Mouse (Mus musculus) adrenal gland, postnatal 0 days (tissue): ENCODE results near the gene Cacna1b. TPM values are rescaled to one million over a fixed set of nuclear protein-coding genes. Genes with fewer than 3 reads are reported as not detected.

Experiments used
- polyA plus RNA-seq: library from polyadenylated mRNA; unstranded; fragments of >200 nt; fragmentation: Nextera tagmentation; extraction: Ambion mirVana; gene quantifications from 2 replicates; pipeline ENCODE4 v1.2.1, GENCODE M21; 2015

Cacna1b gene
- polyA plus RNA-seq, result 1.2 and 2.8 TPM in 2 replicates

DNA sequence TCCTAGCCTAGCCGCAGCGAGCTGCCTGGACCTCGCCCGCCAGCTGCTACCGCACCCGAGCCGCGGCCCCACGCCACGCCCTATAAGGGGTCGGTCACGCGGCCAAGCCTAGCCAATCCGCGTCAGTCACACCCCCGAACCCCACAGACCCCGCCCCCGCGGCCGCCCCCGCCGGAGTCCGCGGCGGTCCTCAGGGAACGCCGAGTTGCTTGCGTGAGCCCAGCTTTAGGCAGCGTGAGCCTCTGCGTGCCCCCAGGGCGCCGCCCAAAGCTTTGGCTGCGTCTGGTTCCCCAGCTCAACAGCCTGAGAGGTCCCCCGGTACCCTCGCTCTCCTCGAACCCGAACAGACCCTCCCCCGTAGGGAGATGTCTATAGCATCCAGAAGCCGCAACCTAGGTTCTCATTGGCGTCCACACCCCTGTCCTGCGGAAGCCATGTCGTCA, at the start of gene Cacna1b:
Gene Cacna1b (minus strand): TSS at position 38 of the 443 bp plus-strand sequence.

Other genes with a start within 250 kb of the Cacna1b start
- 25.3 and 32.7 TPM in 2 replicates for gene Ehmt1, start 156.5 kb upstream of the Cacna1b start, polyA plus RNA-seq
- gene Arrdc1, start 172.1 kb upstream of the Cacna1b start, polyA plus RNA-seq, result 26.7 and 33.1 TPM in 2 replicates
- 8.9 and 9.8 TPM in 2 replicates for gene Zmynd19, start 186.6 kb upstream of the Cacna1b start, polyA plus RNA-seq
- gene Dph7, start 199.2 kb upstream of the Cacna1b start, polyA plus RNA-seq, result 15.2 and 25.2 TPM in 2 replicates
- gene Mrpl41, start 211.9 kb upstream of the Cacna1b start, polyA plus RNA-seq, result 270 and 363 TPM in 2 replicates
- 10.8 and 21.4 TPM in 2 replicates for gene Pnpla7, start 212.9 kb upstream of the Cacna1b start, polyA plus RNA-seq